Mouse (Mus musculus) layer of hippocampus, postnatal 14 days (tissue): Measurements from ENCODE around the gene Pard3. TPM values are rescaled to one million over a fixed set of nuclear protein-coding genes. Genes with fewer than 3 reads are reported as not detected.

Experiments
- DNase-seq, 2 experiments: peaks; one replicate each; pipeline ENCODE4 v3.0.0; 2021 to 2022; ENCODE audit warnings: low spot score in 2 of 2, mixed read lengths in 1 of 2
- total RNA-seq, 2 experiments: library from RNA; stranded (reverse); gene quantifications; 2 replicates each; pipeline ENCODE4 v1.2.3; 2021

Pard3 gene
- total RNA-seq, 2 experiments from 2014 or later, result 26.0 to 28.4 TPM

- no peak for DNase-seq
Observed at GRCm38 (mm10) chr8:127423021-127423420, 359.3 kb downstream of the Pard3 start.

DNA sequence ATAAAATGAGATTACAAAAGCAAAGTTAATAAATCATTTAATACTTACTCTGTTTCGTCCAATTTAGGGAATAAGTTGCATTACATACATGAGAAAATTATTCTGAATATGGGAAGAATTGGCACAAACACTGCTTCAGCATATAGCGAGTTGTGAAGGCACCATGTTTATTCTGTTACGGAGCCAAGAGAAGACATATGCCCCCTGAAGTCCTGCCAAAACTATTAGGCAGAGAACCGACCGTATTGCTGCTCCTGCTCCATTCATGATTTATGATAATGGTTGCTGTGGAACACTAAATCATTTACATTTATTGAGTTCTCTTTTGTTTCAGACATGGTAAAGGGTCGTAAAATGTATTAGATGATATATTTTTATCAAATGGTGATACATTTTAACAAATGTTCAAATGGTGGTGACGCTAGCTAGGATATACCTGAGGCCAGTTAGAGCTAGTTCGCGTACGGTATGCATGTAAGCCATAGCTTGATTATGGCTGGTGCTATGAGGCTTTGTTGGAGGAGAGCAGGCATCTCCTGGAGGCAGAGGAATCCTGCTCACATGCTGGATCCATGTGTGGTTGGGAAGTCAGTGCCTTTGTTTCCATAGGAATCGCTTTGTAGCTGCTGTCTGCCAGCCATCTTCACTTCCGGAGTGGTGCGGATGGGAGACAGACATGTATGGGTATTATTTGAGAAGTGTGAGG is 360.7 kb downstream of the Pard3 start:
- DNase-seq, result no peak

- DNase-seq, result no peak
Observed at GRCm38 (mm10) chr8:127426857-127427256, 363.2 kb downstream of the Pard3 start.

GRCm38 (mm10) chr8:127428004-127428403 is 364.3 kb downstream of the Pard3 start:
- no peak for DNase-seq

DNA sequence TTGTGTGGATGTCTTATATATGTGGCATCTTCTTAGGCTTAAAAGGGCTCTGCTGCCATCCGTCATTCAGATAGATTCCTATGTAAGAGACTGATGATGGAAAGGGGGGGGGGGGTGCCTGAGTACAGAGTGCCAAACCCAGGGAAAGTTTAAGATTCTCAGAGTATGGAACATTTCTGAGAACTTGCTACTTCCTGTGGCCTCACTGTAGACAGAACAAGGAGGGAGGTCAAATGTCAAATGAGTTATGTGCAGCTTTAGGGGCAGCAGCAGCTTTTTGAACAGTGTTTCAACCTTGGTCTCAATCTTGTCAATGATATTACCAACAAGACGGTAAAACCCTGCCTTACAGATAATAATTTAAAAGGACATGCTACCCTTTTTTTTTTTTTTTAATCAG is 367.5 kb downstream of the Pard3 start:
- DNase-seq, result no peak

DNA sequence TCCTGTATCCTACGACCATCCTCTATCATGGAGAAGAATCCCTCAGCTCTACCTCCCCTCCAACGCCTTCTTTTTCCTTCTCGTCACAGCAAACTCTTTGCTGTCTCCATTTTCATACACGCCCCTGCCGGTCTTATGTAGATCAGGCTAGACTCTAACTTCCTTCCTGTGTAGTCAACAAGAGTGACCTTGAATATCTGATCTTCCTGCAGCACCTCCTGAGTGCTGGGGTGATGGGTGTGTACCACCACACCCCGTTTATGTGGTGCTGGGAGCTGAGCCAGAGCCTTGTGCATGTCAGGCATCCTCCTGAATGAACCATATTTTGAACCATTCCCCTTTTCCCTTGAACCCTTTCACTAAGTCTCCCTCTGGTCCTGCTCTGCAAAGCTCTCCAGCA is 372.3 kb downstream of the Pard3 start:
- DNase-seq, result no peak

GRCm38 (mm10) chr8:127437613-127438235 is 374.0 kb downstream of the Pard3 start:
- no peak for DNase-seq

GRCm38 (mm10) chr8:127438625-127439391 is 375.1 kb downstream of the Pard3 start:
- DNase-seq, result no peak

DNA sequence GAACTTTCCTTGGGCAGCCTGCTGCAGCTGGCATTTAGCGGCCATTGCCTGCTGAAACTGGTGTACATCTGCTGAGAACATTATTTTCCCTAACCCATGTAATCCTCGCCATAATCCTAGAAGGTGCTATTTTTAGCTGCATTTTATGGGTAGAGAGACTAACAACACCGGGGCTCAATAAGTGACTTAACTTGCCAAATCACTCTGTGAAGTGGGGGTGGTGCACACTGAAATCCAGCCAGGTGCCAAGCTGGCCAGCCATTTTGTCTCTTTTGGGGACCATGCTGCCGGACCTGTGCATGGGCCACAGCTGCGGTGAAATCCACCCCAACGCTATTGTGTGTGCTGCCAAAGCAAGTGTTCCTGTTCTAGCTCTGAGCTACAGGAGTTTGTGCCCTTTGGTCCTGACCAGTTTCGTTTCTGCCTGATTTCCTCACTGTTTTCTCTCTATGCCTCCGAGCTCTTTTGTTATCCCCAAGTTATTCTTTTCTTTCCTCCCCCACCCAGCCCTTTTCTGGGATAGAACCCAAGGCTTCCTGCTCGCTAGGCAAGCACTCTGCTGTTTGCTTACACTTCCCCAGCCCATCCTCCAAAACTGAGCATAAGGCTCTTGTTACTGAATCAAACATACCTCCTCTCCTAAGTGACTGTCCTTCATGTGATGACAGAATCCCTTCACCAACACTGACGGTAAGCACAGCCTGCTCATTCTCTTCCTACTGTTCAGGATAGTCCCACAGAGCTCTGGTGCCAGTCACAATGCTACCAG is 375.9 kb downstream of the Pard3 start:
- peak; percentile 47 to 77 for DNase-seq

GRCm38 (mm10) chr8:127440161-127440833 is 376.6 kb downstream of the Pard3 start:
- DNase-seq, result no peak

DNA sequence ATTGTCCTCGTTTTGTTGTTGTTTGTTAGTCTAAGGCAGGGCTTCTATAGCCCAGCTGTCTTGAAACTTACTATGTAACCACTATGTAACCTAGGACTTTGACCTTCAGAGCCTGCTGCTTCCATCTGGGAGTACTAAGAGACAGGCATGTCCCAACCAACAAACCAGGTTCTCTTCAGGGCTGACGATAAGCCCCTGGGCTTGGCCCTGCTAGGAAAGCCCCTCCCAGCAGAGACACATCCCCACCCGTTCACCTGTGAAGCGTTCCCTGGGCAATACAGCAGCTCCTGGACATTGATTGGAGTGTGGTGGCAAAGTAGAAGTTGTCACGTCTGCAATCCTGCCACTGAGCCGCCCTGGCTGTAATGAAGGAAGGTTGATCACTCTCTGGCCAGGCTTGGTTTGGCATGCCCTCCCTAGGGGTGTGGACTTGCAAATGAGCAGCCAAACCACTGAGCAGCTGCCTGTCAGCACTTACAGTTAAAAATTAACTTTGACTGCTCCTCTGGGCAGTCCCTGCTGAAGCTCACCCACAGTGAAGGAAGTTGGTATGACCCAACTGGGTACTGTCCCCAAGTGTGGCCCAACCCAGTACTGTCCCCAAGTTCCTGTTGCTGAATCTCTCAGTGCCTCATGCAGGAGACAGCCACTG is 377.3 kb downstream of the Pard3 start:
- DNase-seq, result no peak

DNA sequence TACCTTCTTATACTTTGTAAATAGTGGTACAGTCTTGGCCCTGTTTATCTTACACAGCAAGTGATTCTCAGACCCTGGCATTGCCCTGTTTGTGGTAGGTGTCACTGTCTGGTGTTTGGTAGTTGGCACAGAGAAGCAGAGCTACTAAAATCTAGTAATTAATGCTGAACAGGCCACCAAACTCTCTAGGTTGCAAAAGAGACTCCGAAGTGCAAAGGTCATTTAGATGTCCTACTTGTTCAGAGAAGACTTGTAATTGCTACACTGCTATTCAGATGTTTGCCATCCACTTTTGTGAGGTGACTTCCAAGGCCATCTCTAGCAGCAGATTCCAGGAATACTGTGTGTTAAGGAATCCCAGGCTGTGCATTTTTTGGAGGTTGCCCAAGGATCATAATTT is 383.7 kb downstream of the Pard3 start:
- no peak for DNase-seq

DNA sequence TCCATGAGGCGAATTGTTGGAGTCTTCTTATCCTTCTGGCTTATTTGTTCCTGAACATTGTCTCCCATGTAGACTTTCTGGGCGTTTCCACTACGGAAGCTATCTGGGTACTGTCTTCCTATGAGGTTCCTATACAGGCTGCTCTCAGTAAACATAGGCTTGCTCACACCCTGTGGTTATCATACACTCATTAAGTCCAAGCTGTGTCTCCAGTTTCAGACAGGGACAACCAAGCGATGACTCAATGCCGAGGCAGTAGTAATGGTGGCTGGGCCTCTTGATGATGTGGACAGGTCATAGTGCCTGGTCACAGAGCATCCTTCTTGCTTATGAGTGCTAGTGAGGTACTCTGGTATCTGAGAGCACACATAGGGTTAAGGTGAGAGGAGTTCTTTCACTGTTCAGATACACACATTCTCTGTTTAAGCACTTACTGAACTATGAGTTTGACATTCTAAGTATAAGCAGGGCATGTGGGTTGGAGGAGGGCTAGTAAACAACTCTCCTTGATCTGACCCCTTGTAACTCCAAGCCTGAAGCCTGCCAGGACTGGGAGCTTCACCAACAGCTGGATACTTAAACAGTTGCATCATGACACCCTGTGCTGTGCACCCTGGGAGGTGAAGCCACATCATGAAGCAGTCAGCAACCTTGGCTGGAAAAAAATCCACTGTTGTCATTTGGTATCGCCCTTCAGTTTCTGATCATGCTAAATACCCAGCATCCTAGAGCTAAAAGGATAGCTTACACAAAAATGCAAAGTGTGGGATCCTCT is 385.6 kb downstream of the Pard3 start:
- no peak for DNase-seq

- no peak for DNase-seq
Observed at GRCm38 (mm10) chr8:127450954-127451668, 387.4 kb downstream of the Pard3 start.

GRCm38 (mm10) chr8:127452364-127452763 is 388.7 kb downstream of the Pard3 start:
- no peak for DNase-seq

DNA sequence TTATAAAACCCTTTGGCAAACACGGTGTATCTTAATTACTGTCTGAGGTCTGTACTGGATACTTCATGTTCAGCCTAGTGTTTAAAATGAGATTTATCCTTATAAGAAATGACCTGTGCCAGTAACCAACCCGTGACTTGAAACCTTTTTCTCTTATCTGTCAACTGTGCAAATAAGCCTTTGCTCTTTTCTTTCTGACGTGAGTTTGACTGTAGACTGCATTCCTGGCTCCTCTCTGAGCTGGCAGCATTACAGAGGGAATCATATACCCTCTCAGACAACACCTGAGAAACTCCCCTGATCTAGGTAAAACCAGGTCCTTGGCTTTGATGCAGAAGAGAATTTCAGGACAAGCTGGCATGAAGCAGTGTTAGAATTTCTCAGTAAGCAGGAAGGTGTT is 394.2 kb downstream of the Pard3 start:
- no peak for DNase-seq

DNA sequence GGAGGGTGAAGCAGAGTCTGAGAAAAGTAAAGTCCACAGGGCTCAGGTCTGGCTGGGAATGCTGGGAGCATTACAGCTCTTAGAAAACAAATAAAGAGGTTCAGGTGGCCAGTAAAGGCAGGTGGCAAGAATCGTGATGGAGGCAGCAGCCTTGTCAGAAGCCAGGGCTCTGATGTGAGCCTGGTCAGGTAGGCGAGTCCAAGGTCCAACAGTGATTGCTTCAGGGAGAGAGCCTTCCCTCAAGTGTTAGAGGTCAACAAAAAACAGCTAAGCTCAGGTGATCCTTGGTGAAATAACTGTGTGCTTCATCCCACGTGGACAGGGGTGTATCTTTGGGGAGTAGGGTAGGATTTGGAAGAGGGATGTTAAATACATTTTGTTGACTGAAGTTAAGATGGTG is 397.5 kb downstream of the Pard3 start:
- DNase-seq, result no peak

GRCm38 (mm10) chr8:127462378-127462935 is 398.8 kb downstream of the Pard3 start:
- no peak for DNase-seq

GRCm38 (mm10) chr8:127464300-127464699 is 400.6 kb downstream of the Pard3 start:
- no peak for DNase-seq
